Mouse (Mus musculus): ENCODE data around the gene Nr1h4.

Nr1h4 gene

DNA sequence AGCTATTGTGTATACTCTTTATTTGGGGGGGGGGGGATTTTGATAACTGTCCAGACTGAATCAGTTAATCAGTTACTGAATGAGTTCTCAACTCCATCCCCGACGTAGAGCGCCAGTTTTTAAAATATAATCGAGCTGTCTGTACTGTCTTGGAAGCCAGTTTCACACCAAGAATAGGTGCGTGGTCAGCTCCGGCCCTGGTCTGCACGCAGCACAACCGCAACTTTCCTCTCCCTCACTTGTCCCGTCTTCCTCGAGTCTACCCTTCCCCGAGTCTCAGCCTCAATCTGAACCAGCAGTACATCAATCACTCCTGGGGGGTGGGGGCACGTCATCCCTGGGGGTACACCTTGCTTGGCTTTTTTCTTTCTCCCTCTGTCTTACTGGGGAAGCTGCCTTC lies 98.0 kb downstream of the Nr1h4 start:
- in situ Hi-C loops (cut with MboI, MseI), result no loop called here

GRCm38 (mm10) chr10:89434509-89435210 lies 98.7 kb downstream of the Nr1h4 start:
- in situ Hi-C loops (cut with MboI, MseI), result no loop called here

- in situ Hi-C loops (cut with MboI, MseI), result no loop called here
Measured at GRCm38 (mm10) chr10:89432743-89433142, 100.6 kb downstream of the Nr1h4 start.

DNA sequence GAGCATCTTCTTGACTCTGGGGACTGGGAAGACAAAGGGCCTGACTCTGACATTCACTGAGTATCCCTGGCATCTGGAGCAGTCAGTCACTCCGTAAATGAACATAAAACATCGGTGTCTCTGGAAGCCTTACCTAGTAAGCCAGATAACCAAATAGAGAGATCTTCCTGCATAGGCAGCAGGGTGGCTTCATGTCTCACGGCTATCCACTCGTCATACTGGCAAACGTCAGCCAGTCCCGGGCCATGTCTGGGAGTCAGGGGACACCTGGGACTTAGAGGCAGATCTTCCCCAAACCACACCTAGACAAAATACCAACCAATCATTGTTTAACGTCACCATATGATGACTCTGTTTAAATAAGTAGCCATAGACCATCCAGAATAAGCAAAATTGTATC lies 102.6 kb downstream of the Nr1h4 start:
- in situ Hi-C loops (cut with MboI, MseI), result no loop called here

DNA sequence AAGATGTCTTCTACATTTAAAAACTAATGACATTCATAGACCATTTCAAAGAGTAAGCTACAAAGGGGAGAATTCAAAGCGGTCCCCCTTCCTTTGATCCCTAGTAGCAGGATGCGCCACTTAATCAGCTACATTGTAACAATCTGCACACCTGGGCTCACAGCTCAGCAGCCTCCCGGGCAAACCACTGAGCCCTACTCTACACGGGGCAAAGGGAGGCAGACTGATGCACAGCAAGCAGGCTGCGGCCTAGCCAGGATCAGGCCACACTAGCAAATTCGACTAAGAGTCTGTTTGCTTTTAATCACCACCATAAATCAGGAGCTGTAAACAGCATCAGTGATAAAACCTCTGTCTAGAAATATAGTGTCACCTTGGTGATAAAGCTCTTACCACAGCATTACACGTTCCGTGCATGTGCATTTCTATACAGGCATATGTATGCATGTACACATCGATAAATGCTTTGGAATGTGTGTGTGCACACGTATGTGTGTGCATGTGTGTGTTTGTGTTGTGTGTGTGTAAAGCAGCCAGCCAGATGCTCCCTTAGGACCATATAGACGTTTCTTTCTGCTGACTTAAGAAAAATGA lies 108.5 kb downstream of the Nr1h4 start:
- in situ Hi-C loops (cut with MboI, MseI), result no loop called here

- in situ Hi-C loops (cut with MboI, MseI), result no loop called here
Measured at GRCm38 (mm10) chr10:89424217-89424616, 109.2 kb downstream of the Nr1h4 start.

- in situ Hi-C loops (cut with MboI, MseI), result no loop called here
Measured at GRCm38 (mm10) chr10:89423164-89423778, 110.1 kb downstream of the Nr1h4 start.

DNA sequence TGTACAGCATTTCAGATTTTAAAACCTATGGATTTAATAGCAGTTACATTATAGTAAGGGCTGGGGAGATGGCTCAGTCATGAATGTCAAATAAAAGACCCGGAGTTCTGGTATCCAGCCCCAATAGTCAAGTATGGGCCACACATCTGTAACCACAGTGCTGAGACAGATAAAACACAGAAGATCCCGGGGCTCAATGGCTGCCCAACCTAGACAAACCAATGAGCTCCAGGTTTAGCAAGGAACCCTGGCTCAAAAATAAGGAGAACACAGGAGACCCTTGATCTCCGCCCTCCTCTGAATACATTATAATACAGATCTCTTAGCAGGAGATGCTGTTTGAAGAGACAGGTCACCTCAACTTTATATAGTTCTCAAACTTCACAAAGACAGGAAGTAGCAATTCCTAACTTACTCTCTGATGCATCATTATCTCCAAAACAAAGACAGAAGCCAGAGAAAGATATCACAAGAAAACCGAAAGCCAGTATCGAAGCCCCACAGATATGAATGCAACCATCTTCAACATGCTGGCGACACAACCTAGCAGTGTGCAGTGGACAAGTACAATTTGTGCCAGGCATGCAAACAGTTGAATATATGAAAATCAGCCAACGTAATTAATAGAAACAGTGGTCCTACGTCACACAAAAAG lies 110.8 kb downstream of the Nr1h4 start:
- in situ Hi-C loops (cut with MboI, MseI), result no loop called here

DNA sequence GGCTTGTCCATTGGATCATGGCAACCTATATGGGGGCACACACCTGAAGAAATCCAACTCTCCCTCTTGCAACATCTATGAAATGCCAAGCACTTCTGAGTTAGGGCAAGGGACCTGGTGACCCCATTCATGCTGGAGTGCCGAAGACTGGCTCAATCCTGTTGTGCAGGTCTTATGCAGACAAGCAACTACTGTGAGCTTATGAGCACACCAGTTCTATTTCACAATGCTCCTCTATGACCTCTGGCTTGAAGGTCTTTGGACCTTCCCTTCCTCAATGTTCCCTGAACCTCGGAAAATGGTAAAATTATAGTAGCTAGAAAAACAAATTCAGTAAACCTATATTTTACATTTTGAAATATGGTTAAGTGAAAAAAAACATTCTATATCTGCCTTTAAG lies 115.4 kb downstream of the Nr1h4 start:
- in situ Hi-C loops (cut with MboI, MseI), result no loop called here

GRCm38 (mm10) chr10:89415478-89415877 lies 117.9 kb downstream of the Nr1h4 start:
- in situ Hi-C loops (cut with MboI, MseI), result no loop called here

DNA sequence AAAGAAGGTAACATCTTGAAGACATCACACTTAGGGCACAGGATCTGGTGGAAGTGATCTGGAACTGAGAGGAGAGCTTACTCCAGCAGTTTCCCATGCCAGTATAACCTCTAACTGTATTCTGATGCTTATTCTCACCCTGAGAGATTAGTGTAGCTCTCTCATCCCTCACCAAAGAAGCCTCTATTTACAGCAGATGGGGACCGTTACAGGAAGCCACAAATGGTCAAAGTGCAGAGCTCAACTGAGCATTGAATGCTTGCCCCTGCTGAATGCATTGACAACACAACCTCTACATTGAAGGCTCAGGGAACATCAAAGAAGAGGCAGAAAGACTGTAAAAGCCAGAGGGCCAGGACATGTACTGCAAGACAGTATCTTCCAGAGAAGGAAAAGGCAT lies 125.8 kb downstream of the Nr1h4 start:
- in situ Hi-C loops (cut with MboI, MseI), result no loop called here

GRCm38 (mm10) chr10:89406733-89407484 lies 126.5 kb downstream of the Nr1h4 start:
- in situ Hi-C loops (cut with MboI, MseI), result no loop called here

GRCm38 (mm10) chr10:89404936-89405335 lies 128.4 kb downstream of the Nr1h4 start:
- in situ Hi-C loops (cut with MboI, MseI), result no loop called here
